Mouse (Mus musculus): ENCODE results near the gene Pex11g.

- TF ChIP-seq CTCF (IDR thresholded peaks at IDR 0.05) (no peak), EP300 (IDR thresholded peaks at IDR 0.05) (no peak)
These were observed 12.8 kb upstream of the Pex11g start for GRCm38 (mm10) chr8:3480221-3480785.

All from lung, postnatal 0 days (tissue).